Mouse (Mus musculus) bone marrow, adult 2 months (tissue): ENCODE measurements at regions not wholly inside any gene's neighbourhood (a gene's known extent, or its start where the extent isn't known, plus 50 kb on each side); places are given as distances from the start of the nearest gene placed in this dataset.

ENCODE experiments used
- CTCF ChIP-seq: fragments of 200-500 bp; IDR thresholded peaks from 2 replicates; pipeline ENCODE4 v1.5.1; 2011; ENCODE audit warnings: low read length, control low read depth; ENCODE audit not compliant: control insufficient read depth, insufficient read depth
- POLR2A ChIP-seq: fragments of 200-500 bp; IDR thresholded peaks from 2 replicates; pipeline ENCODE4 v1.6.1; 2011; ENCODE audit warnings: low read depth, mild to moderate bottlenecking, control low read depth, low read length, borderline replicate concordance; ENCODE audit not compliant: control insufficient read depth

DNA sequence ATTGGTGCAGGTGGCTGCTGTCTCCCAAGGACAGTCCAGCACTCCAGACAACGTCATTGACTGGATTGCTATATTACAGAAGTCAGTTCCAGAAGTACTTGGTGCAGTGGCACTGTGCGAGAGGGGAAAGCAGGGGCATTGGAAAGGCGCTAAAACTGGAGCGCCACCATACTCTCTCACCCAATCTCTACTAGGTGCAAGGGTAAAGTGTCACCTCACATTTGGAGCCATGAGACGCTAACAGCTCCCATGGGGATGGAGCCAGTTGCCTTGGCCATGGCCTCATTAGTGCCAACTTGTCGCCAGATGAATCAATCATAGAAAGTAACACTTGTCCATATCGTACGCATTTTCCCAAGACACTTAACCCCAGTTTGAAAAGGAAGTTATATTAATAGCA lies 1617.2 kb upstream of the Gulo start:
- TF ChIP-seq CTCF = no peak
- no peak for TF ChIP-seq POLR2A
